Mouse (Mus musculus) lung, adult 10 weeks (tissue): ENCODE results near the gene Cd22. TPM values are rescaled to one million over a fixed set of nuclear protein-coding genes. Genes with fewer than 3 reads are reported as not detected.

ENCODE experiments used
- polyA plus RNA-seq: library from polyadenylated mRNA; stranded (reverse); fragments of 350-450 nt; fragmentation: Illumina TruSeq; extraction: RNeasy Lipid Tissue Mini Kit (QIAGEN cat#74804); gene quantifications from one replicate; pipeline ENCODE4 v1.2.3, GENCODE M21; 2014; ENCODE audit warnings: low read depth, low replicate concordance; ENCODE audit not compliant: insufficient read depth

The Cd22 gene
- polyA plus RNA-seq = 9.9 TPM

GRCm38 (mm10) chr7:30880176-30880575 is at the start of gene Cd22:
Gene Cd22 (minus strand): TSS chr7:30880342.

GRCm38 (mm10) chr7:30924581-30924980 is 44.4 kb upstream of the Cd22 start, which contains the start of gene Hamp2:
Gene Hamp2 (minus strand): TSS chr7:30924681.

GRCm38 (mm10) chr7:30914732-30915131 is 34.6 kb upstream of the Cd22 start, which contains the start of gene Mag:
Gene Mag (minus strand): TSS chr7:30914873.

GRCm38 (mm10) chr7:30861464-30861863 is 18.7 kb downstream of the Cd22 start, which contains the start of gene Ffar1:
Gene Ffar1 (minus strand): TSS chr7:30861564.

GRCm38 (mm10) chr7:30856078-30856477 is 24.1 kb downstream of the Cd22 start, which contains the start of gene Ffar3:
Gene Ffar3 (minus strand): TSS chr7:30856178.

GRCm38 (mm10) chr7:30823675-30824074 is 56.5 kb downstream of the Cd22 start, which contains the start of gene Ffar2:
Gene Ffar2 (minus strand): TSS chr7:30823775.

Other genes starting within 250 kb of the Cd22 start
- gene Etv2, start 244.5 kb downstream of the Cd22 start, polyA plus RNA-seq = not detected
- gene Rbm42, start 230.0 kb downstream of the Cd22 start, polyA plus RNA-seq = 62.6 TPM
- gene Haus5, start 215.3 kb downstream of the Cd22 start, polyA plus RNA-seq = 7.4 TPM
- not detected for gene Pmis2, start 208.7 kb downstream of the Cd22 start, polyA plus RNA-seq
- gene 2200002J24Rik, start 181.4 kb downstream of the Cd22 start, polyA plus RNA-seq = not detected
- not detected for gene Atp4a, start 168.1 kb downstream of the Cd22 start, polyA plus RNA-seq
- gene Tmem147, start 150.8 kb downstream of the Cd22 start, polyA plus RNA-seq = 100 TPM
- gene Gapdhs, start 136.7 kb downstream of the Cd22 start, polyA plus RNA-seq = not detected
- gene Sbsn, start 128.9 kb downstream of the Cd22 start, polyA plus RNA-seq = 17.0 TPM
- 66.8 TPM for gene Dmkn, start 116.6 kb downstream of the Cd22 start, polyA plus RNA-seq
- gene Krtdap, start 92.4 kb downstream of the Cd22 start, polyA plus RNA-seq = not detected
- gene Ffar2, start 56.6 kb downstream of the Cd22 start, polyA plus RNA-seq = 1.6 TPM
- not detected for gene Ffar3, start 24.2 kb downstream of the Cd22 start, polyA plus RNA-seq
- 0.51 TPM for gene Ffar1, start 18.8 kb downstream of the Cd22 start, polyA plus RNA-seq
- 1.6 TPM for gene Mag, start 34.5 kb upstream of the Cd22 start, polyA plus RNA-seq
- gene Hamp2, start 44.3 kb upstream of the Cd22 start, polyA plus RNA-seq = 0.86 TPM
- 32.5 TPM for gene Hamp, start 63.7 kb upstream of the Cd22 start, polyA plus RNA-seq
- gene Usf2, start 76.5 kb upstream of the Cd22 start, polyA plus RNA-seq = 69.5 TPM
- gene Lsr, start 93.1 kb upstream of the Cd22 start, polyA plus RNA-seq = 37.2 TPM
- 5.7 TPM for gene Fam187b, start 93.4 kb upstream of the Cd22 start, polyA plus RNA-seq
- gene Fxyd5, start 162.1 kb upstream of the Cd22 start, polyA plus RNA-seq = 231 TPM
- 3.1 TPM for gene Fxyd7, start 171.1 kb upstream of the Cd22 start, polyA plus RNA-seq
- 320 TPM for gene Fxyd1, start 176.9 kb upstream of the Cd22 start, polyA plus RNA-seq
- 2.3 TPM for gene Lgi4, start 179.0 kb upstream of the Cd22 start, polyA plus RNA-seq
- 50.6 TPM for gene Fxyd3, start 196.4 kb upstream of the Cd22 start, polyA plus RNA-seq
- gene Hpn, start 234.9 kb upstream of the Cd22 start, polyA plus RNA-seq = 10.6 TPM
- 9.8 TPM for gene Scn1b, start 246.7 kb upstream of the Cd22 start, polyA plus RNA-seq